Mouse (Mus musculus): ENCODE measurements at regions not wholly inside any gene's neighbourhood (a gene's known extent, or its start where the extent isn't known, plus 50 kb on each side); places are given as distances from the start of the nearest gene placed in this dataset.

GRCm38 (mm10) chr13:59365460-59365859 is 219.6 kb downstream of the Agtpbp1 start:
- 37% methylated on average over 5 of the region's 5 CpGs for WGBS
- H3K9ac ChIP-seq (replicated peaks; ENCODE audit: low read length): no peak overlapping the region
- no peak overlapping the region for H3K4me2 ChIP-seq (ENCODE audit: low read depth, low read length)
- H3K4me3 ChIP-seq (ENCODE audit: low read depth, low read length): no peak overlapping the region
- no peaks in the 10 kb centered on the region for H3K4me1 ChIP-seq (ENCODE audit: control insufficient read depth, insufficient read depth, low read length)
- H3K36me3 ChIP-seq (replicated peaks; ENCODE audit: control insufficient read depth, insufficient read depth, low read depth, low read length): no peaks in the 10 kb centered on the region
- DNase-seq (ENCODE audit: low spot score) (peak; percentile 87), ATAC-seq (replicated peaks; ENCODE audit: insufficient number of reproducible peaks, low FRiP score, low TSS enrichment, low read depth) (no peak)
- H3K27ac ChIP-seq (replicated peaks; ENCODE audit: low read depth, low read length): no peak overlapping the region
- no peaks in the 10 kb centered on the region for H3K27me3 ChIP-seq (ENCODE audit: control insufficient read depth, insufficient read depth, low read length)
- H3K9me3 ChIP-seq (replicated peaks; ENCODE audit: control insufficient read depth, low read length): no peaks in the 10 kb centered on the region

- H3K9ac ChIP-seq (replicated peaks; ENCODE audit: low read length): no peak overlapping the region
- no peak overlapping the region for H3K4me3 ChIP-seq (ENCODE audit: low read depth, low read length)
- H3K27me3 ChIP-seq (ENCODE audit: control insufficient read depth, insufficient read depth, low read length): no peaks in the 10 kb centered on the region
- H3K4me2 ChIP-seq (ENCODE audit: low read depth, low read length): no peak overlapping the region
- H3K4me1 ChIP-seq (ENCODE audit: control insufficient read depth, insufficient read depth, low read length): no peaks in the 10 kb centered on the region
- DNase-seq (ENCODE audit: low spot score): no peak
- ATAC-seq (replicated peaks; ENCODE audit: insufficient number of reproducible peaks, low FRiP score, low TSS enrichment, low read depth): no peak
- no peaks in the 10 kb centered on the region for H3K36me3 ChIP-seq (replicated peaks; ENCODE audit: control insufficient read depth, insufficient read depth, low read depth, low read length)
- H3K27ac ChIP-seq (replicated peaks; ENCODE audit: low read depth, low read length): no peak overlapping the region
- no peaks in the 10 kb centered on the region for H3K9me3 ChIP-seq (replicated peaks; ENCODE audit: control insufficient read depth, low read length)
- WGBS: 83% methylated on average over 10 of the region's 10 CpGs
These were observed 221.6 kb downstream of the Agtpbp1 start for GRCm38 (mm10) chr13:59363428-59363827.

- Histone ChIP-seq H3K27me3 (ENCODE audit: control insufficient read depth, insufficient read depth, low read length) (no peaks in the 10 kb centered on the region), H3K9ac (replicated peaks; ENCODE audit: low read length) (no peak overlapping the region), H3K27ac (replicated peaks; ENCODE audit: low read depth, low read length) (no peak overlapping the region), H3K9me3 (replicated peaks; ENCODE audit: control insufficient read depth, low read length) (no peaks in the 10 kb centered on the region), H3K36me3 (replicated peaks; ENCODE audit: control insufficient read depth, insufficient read depth, low read depth, low read length) (no peaks in the 10 kb centered on the region), H3K4me3 (ENCODE audit: low read depth, low read length) (no peak overlapping the region), H3K4me2 (ENCODE audit: low read depth, low read length) (no peak overlapping the region), H3K4me1 (ENCODE audit: control insufficient read depth, insufficient read depth, low read length) (no peaks in the 10 kb centered on the region)
- DNase-seq (ENCODE audit: low spot score): no peak
- WGBS: 86% methylated on average over 7 of the region's 7 CpGs
- no peak for ATAC-seq (replicated peaks; ENCODE audit: insufficient number of reproducible peaks, low FRiP score, low TSS enrichment, low read depth)
These were observed 223.7 kb downstream of the Agtpbp1 start for GRCm38 (mm10) chr13:59361323-59361722.

DNA sequence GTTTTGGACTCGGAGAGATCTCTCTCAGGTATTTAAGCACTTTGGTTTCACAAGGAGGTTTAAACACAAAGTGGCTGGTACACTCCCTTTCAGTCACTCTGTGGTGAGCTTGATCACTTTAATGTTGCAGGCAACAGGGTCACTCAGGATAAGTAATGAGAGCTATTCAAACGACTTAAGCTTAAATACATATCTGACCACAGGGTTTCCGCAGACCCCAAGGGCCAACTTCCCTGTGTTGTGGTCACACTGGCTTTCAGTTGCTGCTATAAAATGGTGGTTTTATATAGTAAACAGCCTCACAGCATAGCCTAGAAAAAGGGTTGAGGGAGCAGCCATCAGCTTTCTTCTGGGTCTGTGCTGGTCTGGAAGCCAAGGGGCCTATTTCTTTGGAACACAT is 225.0 kb downstream of the Agtpbp1 start:
- Histone ChIP-seq H3K27ac (replicated peaks; ENCODE audit: low read depth, low read length) (no peak overlapping the region), H3K9me3 (replicated peaks; ENCODE audit: control insufficient read depth, low read length) (no peaks in the 10 kb centered on the region), H3K4me2 (ENCODE audit: low read depth, low read length) (no peak overlapping the region), H3K27me3 (ENCODE audit: control insufficient read depth, insufficient read depth, low read length) (no peaks in the 10 kb centered on the region), H3K4me1 (ENCODE audit: control insufficient read depth, insufficient read depth, low read length) (no peaks in the 10 kb centered on the region), H3K9ac (replicated peaks; ENCODE audit: low read length) (no peak overlapping the region), H3K4me3 (ENCODE audit: low read depth, low read length) (no peak overlapping the region), H3K36me3 (replicated peaks; ENCODE audit: control insufficient read depth, insufficient read depth, low read depth, low read length) (no peaks in the 10 kb centered on the region)
- DNase-seq (ENCODE audit: low spot score): no peak
- WGBS: 84% methylated on average over 3 of the region's 3 CpGs
- ATAC-seq (replicated peaks; ENCODE audit: insufficient number of reproducible peaks, low FRiP score, low TSS enrichment, low read depth): no peak

DNA sequence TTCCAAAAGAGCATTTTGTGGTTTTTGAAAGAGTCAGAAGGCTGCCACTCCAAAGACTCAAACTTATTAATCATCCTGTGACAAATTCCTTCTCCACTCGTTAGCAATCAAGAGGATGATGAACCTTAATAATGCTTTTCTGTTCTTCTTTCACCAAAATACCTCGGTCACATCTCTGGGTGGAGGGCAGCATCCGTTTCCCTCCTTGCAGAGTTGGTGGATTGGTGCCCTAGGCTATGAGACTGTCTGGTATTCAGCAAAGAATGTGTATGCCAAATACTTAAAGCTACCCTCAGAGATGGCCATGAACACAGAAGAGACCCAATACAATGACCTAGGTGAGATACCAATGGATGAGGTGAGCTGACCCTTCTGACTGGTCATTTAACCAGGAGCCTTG is 226.6 kb downstream of the Agtpbp1 start:
- H3K27me3 ChIP-seq (ENCODE audit: control insufficient read depth, insufficient read depth, low read length): no peaks in the 10 kb centered on the region
- H3K4me3 ChIP-seq (ENCODE audit: low read depth, low read length): no peak overlapping the region
- H3K27ac ChIP-seq (replicated peaks; ENCODE audit: low read depth, low read length): no peak overlapping the region
- no peak overlapping the region for H3K4me2 ChIP-seq (ENCODE audit: low read depth, low read length)
- ATAC-seq (replicated peaks; ENCODE audit: insufficient number of reproducible peaks, low FRiP score, low TSS enrichment, low read depth): no peak
- WGBS: 40% methylated on average over 3 of the region's 3 CpGs
- no peaks in the 10 kb centered on the region for H3K9me3 ChIP-seq (replicated peaks; ENCODE audit: control insufficient read depth, low read length)
- H3K4me1 ChIP-seq (ENCODE audit: control insufficient read depth, insufficient read depth, low read length): no peaks in the 10 kb centered on the region
- H3K9ac ChIP-seq (replicated peaks; ENCODE audit: low read length): no peak overlapping the region
- DNase-seq (ENCODE audit: low spot score): no peak
- no peaks in the 10 kb centered on the region for H3K36me3 ChIP-seq (replicated peaks; ENCODE audit: control insufficient read depth, insufficient read depth, low read depth, low read length)

DNA sequence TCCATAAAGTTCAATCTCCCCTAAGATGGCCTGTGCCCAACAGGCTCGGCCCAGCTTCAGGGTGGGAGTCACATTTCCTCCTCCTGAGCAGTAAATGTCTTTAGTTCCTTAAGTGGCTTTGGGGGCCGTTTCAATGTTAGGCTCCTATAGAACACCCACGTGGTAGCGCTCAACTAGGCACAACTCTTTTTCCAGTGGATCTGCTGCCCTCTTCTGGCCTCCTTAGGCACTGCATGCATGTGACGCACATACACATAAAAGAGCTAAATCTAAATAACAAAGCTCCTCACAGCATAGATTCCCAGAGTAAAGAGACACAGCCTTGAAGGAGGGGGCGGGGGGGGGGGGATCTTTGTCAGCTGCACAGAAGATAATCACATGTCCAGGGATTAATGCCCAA is 233.6 kb downstream of the Agtpbp1 start:
- WGBS: 56% methylated on average over 6 of the region's 6 CpGs

GRCm38 (mm10) chr13:59350613-59351150 is 234.3 kb downstream of the Agtpbp1 start:
- ATAC-seq (replicated peaks; ENCODE audit: insufficient number of reproducible peaks, low FRiP score, low TSS enrichment, low read depth) (no peak), DNase-seq (ENCODE audit: low spot score) (no peak)
- no peaks in the 10 kb centered on the region for H3K9me3 ChIP-seq (replicated peaks; ENCODE audit: control insufficient read depth, low read length)
- no peak overlapping the region for H3K9ac ChIP-seq (replicated peaks; ENCODE audit: low read length)
- H3K27me3 ChIP-seq (ENCODE audit: control insufficient read depth, insufficient read depth, low read length): no peaks in the 10 kb centered on the region
- H3K27ac ChIP-seq (replicated peaks; ENCODE audit: low read depth, low read length): no peak overlapping the region
- H3K4me3 ChIP-seq (ENCODE audit: low read depth, low read length): no peak overlapping the region
- no peaks in the 10 kb centered on the region for H3K36me3 ChIP-seq (replicated peaks; ENCODE audit: control insufficient read depth, insufficient read depth, low read depth, low read length)
- 77% methylated on average over 7 of the region's 7 CpGs for WGBS
- H3K4me1 ChIP-seq (ENCODE audit: control insufficient read depth, insufficient read depth, low read length): no peaks in the 10 kb centered on the region
- H3K4me2 ChIP-seq (ENCODE audit: low read depth, low read length): no peak overlapping the region

More for the DNA sequence above, 233.6 kb downstream of the Agtpbp1 start:
- Histone ChIP-seq H3K9me3 (replicated peaks; ENCODE audit: control insufficient read depth, low read length) (no peaks in the 10 kb centered on the region), H3K4me3 (ENCODE audit: low read depth, low read length) (no peak overlapping the region), H3K9ac (replicated peaks; ENCODE audit: low read length) (no peak overlapping the region), H3K4me1 (ENCODE audit: control insufficient read depth, insufficient read depth, low read length) (no peaks in the 10 kb centered on the region), H3K27me3 (ENCODE audit: control insufficient read depth, insufficient read depth, low read length) (no peaks in the 10 kb centered on the region), H3K36me3 (replicated peaks; ENCODE audit: control insufficient read depth, insufficient read depth, low read depth, low read length) (no peaks in the 10 kb centered on the region), H3K27ac (replicated peaks; ENCODE audit: low read depth, low read length) (no peak overlapping the region), H3K4me2 (ENCODE audit: low read depth, low read length) (no peak overlapping the region)
- ATAC-seq (replicated peaks; ENCODE audit: insufficient number of reproducible peaks, low FRiP score, low TSS enrichment, low read depth) (no peak), DNase-seq (ENCODE audit: low spot score) (no peak)

DNA sequence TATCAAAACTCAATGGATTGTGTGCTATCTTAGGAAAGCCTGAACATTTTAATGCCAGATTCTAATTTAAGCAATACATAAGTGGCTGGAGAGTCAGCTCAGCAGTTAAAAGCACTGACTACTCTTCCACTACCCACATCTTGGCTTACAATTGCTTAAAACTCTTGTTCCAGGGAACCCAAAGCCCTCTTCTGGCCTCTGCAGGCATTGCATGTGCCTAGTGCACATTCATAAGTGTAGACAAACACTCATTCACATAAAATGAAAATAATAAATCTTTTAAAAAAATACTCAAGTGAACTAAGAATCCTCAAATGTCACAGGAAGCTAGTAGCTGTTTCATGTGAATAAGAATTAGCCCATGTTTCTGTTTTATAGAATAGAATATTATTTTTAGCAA is 236.5 kb downstream of the Agtpbp1 start:
- no peak overlapping the region for H3K9ac ChIP-seq (replicated peaks; ENCODE audit: low read length)
- no peaks in the 10 kb centered on the region for H3K4me1 ChIP-seq (ENCODE audit: control insufficient read depth, insufficient read depth, low read length)
- no peaks in the 10 kb centered on the region for H3K9me3 ChIP-seq (replicated peaks; ENCODE audit: control insufficient read depth, low read length)
- H3K27ac ChIP-seq (replicated peaks; ENCODE audit: low read depth, low read length): no peak overlapping the region
- no peak overlapping the region for H3K4me3 ChIP-seq (ENCODE audit: low read depth, low read length)
- no peak for DNase-seq (ENCODE audit: low spot score)
- no peaks in the 10 kb centered on the region for H3K27me3 ChIP-seq (ENCODE audit: control insufficient read depth, insufficient read depth, low read length)
- no peak overlapping the region for H3K4me2 ChIP-seq (ENCODE audit: low read depth, low read length)
- ATAC-seq (replicated peaks; ENCODE audit: insufficient number of reproducible peaks, low FRiP score, low TSS enrichment, low read depth): no peak
- no peaks in the 10 kb centered on the region for H3K36me3 ChIP-seq (replicated peaks; ENCODE audit: control insufficient read depth, insufficient read depth, low read depth, low read length)

Data from embryonic facial prominence, embryonic 11.5 days (tissue).